Mouse (Mus musculus): ENCODE measurements around the gene Endod1.

DNA sequence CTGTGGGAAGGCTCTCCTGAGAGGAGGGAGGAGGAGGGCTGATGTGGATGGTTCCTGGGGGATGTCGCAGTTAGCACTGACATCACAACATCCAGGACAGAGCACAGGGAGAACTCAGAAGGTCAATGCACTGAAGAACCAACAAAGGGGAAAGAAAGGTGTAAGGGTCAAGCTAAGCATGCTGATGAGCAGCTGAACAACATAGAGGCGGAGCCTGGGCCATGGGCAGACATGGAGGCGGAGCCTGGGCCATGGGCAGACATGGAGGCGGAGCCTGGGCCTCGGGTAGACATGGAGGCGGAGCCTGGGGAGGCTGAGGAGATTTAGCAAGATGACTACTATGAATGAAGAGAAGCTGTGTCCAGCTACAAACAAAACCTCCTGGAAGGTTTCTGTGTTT, 17.8 kb downstream of the Endod1 start:
- TF ChIP-seq POLR2A (IDR thresholded peaks at IDR 0.05; ENCODE audit: control insufficient read depth, extremely low read depth, insufficient read depth, low read length, poor library complexity) (no peak), CTCF (IDR thresholded peaks at IDR 0.05; ENCODE audit: borderline replicate concordance, control insufficient read depth, extremely low read depth, insufficient read depth, low read length, poor library complexity) (no peak)
